Mouse (Mus musculus): Measurements from ENCODE around the gene Ppt2.

Gene Ppt2

DNA sequence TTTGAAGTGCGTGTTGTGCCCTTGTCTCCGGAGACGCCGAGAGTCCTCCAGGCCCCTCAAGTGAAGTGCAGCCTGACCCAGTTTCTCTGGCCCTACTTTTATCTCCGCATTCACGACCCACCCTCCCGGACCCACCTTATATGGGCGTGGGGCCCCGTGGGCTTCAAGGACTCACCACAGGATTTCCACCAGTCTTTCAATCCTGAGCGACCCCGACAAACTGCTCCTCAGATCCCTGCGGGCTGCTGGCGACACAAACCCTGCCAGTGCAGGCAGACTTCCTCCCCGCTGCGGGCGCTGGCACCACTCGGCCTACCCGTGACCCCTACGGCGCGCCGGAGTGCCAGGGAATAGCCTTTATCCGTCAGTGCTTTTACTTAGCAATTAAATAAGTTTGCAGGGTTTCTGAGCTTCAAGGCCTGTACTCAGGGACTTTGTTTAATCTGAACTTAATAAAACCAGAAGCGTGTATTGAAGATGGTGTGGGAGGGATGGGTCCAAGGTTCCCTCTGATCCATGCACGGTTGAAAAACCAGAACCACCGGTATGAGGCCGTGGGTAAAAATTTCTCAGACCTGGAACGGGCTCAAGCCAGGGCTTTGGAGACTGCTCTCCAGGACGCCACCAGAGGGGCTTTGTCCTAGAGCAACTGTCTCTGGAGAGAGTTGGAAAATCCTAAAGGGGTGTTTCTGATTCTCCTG, at the start of gene Ppt2:
TSS of gene Ppt2 (minus strand) at position 568 of the 701 bp plus-strand sequence.
- no peak for DNase-seq (ENCODE audit: low spot score in 2 of 2)

- DNase-seq (ENCODE audit: low spot score in 2 of 2), result no peak
These were observed 48.4 kb upstream of the Ppt2 start for GRCm38 (mm10) chr17:34676671-34677070.

DNA sequence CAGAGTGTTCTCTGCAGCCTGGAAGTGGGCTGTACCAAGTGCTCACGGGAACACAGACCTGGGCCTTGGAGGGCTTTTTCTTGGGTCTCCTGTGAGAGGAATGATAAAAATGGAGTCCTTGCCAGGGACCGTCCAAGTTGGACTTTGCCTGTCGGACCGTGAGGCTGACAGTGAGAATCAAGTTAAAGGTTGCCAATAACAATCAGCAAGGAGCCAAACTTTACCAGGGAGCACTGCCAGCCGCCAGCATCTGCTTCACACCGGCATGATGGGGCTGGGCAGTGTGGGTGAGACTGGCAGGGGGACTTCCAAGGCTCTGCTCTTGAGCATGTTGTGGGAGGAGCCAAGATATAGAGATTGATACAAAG, 47.8 kb upstream of the Ppt2 start:
- DNase-seq (ENCODE audit: low spot score in 2 of 2), result no peak

- DNase-seq (ENCODE audit: low spot score in 2 of 2), result no peak
These were observed 47.1 kb upstream of the Ppt2 start for GRCm38 (mm10) chr17:34675205-34676092.

DNA sequence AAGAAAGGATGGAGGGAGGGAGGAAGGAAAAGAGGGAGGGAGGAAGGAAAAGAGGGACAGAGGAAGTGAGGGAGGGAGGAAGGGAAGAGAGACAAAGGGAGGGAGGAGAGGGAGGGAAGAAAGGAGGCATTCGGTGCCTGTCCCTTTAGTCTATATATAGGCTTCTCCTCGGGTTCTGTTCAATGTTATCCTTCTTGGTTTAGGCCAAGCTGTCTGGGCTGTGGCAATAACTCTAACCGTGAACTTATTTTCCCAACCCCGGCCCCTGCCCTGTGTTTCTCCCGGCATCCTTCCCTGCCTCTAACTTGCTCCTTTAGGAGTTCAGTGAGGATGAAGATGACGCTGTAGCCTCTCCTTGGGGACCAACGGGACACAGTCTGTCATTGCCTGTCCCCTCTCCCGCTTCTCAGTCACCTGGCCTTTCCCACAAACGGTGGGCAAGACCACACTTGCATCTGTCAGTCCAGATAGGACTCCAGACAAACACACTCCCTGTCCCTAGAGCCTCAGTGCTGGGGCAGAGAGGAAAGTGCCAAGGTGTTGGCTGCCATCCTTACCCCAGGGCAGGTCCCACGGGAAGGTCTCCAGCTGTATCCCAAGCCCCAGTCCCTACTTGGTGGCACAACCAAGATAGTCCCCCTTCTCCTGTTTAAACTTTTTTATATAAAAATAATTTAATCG, 46.4 kb upstream of the Ppt2 start:
- DNase-seq (ENCODE audit: low spot score in 2 of 2), result no peak

GRCm38 (mm10) chr17:34673139-34673538, 44.8 kb upstream of the Ppt2 start:
- DNase-seq (ENCODE audit: low spot score in 2 of 2), result no peak

DNA sequence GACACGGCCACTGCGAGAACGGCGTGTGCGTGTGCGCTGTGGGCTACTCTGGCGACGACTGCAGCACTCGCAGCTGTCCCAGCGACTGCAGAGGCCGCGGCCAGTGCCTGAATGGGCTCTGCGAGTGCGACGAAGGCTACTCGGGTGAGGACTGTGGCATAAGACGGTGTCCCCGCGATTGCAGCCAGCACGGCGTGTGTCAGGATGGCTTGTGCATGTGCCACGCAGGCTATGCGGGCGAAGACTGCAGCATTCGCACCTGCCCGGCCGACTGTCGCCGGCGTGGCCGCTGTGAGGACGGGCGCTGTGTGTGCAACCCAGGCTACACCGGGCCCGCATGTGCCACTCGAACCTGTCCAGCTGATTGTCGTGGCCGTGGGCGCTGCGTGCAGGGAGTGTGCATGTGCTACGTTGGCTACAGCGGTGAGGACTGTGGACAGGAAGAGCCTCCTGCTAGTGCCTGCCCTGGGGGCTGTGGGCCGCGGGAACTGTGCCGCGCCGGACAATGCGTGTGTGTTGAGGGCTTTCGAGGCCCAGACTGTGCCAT, 44.0 kb upstream of the Ppt2 start:
- no peak for DNase-seq (ENCODE audit: low spot score in 2 of 2)

- no peak for DNase-seq (ENCODE audit: low spot score in 2 of 2)
These were observed 43.1 kb upstream of the Ppt2 start for GRCm38 (mm10) chr17:34671151-34672066.

DNA sequence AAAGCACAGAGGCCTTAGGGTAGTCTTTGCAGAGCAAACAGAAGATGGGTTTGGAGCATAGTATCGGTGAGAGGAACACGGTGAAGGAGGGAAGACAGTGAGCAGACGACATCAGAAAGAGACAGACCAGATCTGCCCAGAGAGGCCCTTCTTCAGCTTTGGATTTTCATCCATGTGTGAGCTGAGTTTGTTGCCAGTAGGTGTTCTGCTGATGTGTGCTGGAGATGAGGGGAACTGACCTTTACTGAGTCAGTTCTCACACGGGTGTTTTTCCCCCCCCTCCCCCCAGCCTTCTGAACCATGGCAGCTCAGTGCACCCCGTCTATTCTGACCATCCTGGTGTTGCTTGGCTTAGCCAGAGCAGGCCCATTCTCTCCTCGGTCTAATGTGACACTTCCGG, 41.9 kb upstream of the Ppt2 start, which contains the start of gene Tnxb:
TSS of gene Tnxb (plus strand) at position 301 of the 400 bp plus-strand sequence.
- no peak for DNase-seq (ENCODE audit: low spot score in 2 of 2)

DNA sequence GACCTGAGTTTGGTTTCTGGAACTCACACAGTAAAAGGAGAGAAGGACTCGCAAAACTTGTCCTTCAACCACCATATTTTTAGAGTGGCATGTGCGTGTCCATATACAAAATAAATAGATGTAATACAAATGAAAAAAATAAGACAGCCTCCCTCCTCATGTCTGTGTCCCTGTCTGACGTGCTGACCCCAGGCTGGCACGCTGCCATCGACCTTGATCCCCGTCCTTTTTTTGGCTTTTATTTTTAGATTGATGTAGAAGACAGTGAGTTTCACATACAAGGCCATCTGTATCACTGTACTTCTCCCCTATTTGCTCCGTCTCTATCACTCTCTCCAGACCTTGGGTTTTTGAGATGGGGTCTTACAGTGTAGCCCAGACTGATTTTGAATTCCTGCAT, 36.2 kb upstream of the Ppt2 start:
- no peak for DNase-seq (ENCODE audit: low spot score in 2 of 2)

- DNase-seq (ENCODE audit: low spot score in 2 of 2), result no peak
These were observed 35.2 kb upstream of the Ppt2 start for GRCm38 (mm10) chr17:34663558-34663957.

- no peak for DNase-seq (ENCODE audit: low spot score in 2 of 2)
These were observed 34.7 kb upstream of the Ppt2 start for GRCm38 (mm10) chr17:34662978-34663377.

GRCm38 (mm10) chr17:34662468-34662867, 34.2 kb upstream of the Ppt2 start:
- DNase-seq (ENCODE audit: low spot score in 2 of 2), result no peak

DNA sequence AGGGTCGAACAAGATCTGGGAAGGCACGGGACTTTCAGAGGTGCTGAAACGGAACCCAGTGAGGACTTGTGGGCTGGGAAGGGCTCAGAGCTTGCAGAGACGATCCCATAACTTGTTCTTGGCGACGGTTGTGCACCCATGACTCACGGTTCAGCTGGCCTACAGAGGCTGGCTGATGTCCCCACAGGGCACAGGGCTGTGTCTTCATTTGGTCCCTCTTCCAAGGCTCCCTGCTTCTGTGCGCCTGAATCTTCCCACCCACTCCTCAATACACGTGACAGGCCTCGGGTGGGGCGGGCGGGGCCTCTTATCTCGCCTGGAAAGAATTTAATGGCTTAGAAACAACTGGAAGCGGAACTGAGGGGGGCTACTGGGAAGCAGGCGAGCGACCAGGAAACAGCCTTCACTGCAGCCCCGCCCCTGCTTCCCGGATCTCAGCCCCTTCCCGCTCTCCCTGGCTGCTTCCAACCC, 32.8 kb upstream of the Ppt2 start:
- DNase-seq (ENCODE audit: low spot score in 2 of 2), result no peak

- DNase-seq (ENCODE audit: low spot score in 2 of 2), result no peak
These were observed 32.0 kb upstream of the Ppt2 start for GRCm38 (mm10) chr17:34660259-34660820.

GRCm38 (mm10) chr17:34659897-34660214, 31.5 kb upstream of the Ppt2 start:
- DNase-seq (ENCODE audit: low spot score in 2 of 2), result no peak

- DNase-seq (ENCODE audit: low spot score in 2 of 2), result no peak
These were observed 31.0 kb upstream of the Ppt2 start for GRCm38 (mm10) chr17:34659181-34659896.

- no peak for DNase-seq (ENCODE audit: low spot score in 2 of 2)
These were observed 30.3 kb upstream of the Ppt2 start for GRCm38 (mm10) chr17:34658591-34658990.

DNA sequence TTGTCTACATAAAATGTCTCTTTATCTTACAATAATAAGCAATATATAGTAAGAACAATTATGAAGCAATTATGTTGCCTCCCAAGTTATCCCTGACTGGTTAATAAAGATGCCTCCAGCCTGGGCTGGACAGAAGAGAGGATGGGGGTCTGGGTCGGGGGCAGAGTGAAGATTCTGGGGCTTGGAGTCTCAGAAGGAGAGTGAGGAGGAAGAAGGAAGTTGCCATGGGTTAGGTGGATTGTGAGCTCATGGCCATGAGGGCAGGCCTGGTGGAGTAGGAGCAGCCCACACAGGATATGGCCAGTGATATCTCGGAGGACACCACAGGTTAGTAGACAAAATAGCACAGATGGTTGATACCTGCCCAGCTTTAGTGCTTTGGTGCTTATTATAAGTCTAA, 29.8 kb upstream of the Ppt2 start:
- no peak for DNase-seq (ENCODE audit: low spot score in 2 of 2)

GRCm38 (mm10) chr17:34657271-34657670, 29.0 kb upstream of the Ppt2 start:
- no peak for DNase-seq (ENCODE audit: low spot score in 2 of 2)

Measured in right cerebral cortex, postnatal 36 days (tissue).